Mouse (Mus musculus) brain, embryonic 14.5 days (tissue): Measurements from ENCODE around the gene Osbpl3.

Experiments used
- CTCF ChIP-seq: fragments of 200-500 bp; IDR thresholded peaks from 2 replicates; pipeline ENCODE4 v1.5.1; 2012; ENCODE audit warnings: inconsistent platforms, mild to moderate bottlenecking, moderate library complexity, borderline replicate concordance; ENCODE audit not compliant: insufficient read depth, insufficient read length; ENCODE audit errors: extremely low read depth
- POLR2A ChIP-seq: fragments of 200-500 bp; IDR thresholded peaks from 2 replicates; pipeline ENCODE4 v1.6.1; 2012; ENCODE audit warnings: mild to moderate bottlenecking, inconsistent platforms, borderline replicate concordance; ENCODE audit not compliant: poor library complexity, insufficient read depth, insufficient read length, severe bottlenecking; ENCODE audit errors: extremely low read depth

- no peak for TF ChIP-seq POLR2A
- no peak for TF ChIP-seq CTCF
These were observed 3.8 kb downstream of the Osbpl3 start for GRCm38 (mm10) chr6:50452220-50452619.
